Mouse (Mus musculus): ENCODE measurements around the gene 1110032A03Rik.

DNA sequence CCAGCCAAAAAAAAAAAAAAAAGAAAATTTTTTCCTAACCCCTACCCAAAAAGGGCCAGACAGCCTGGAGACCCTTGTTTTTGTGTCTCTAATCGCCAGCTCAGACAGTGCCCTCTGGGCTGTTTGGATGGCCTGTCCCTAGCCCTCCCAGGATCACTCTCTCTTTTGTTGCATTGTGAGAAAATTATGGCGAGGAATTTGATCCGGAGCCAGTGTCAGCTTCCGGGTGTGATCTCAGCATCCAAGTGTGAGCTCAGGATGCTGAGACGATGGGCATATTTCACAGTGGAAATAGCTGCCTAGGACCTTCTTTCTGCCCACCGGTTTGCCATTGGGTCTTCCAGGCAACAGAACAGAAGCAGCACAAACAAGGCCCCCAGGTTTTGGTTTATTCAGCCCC, 24.6 kb downstream of the 1110032A03Rik start:
- TF ChIP-seq POLR2A (IDR thresholded peaks at IDR 0.05; ENCODE audit: extremely low read depth, insufficient read depth, low read length), result no peak
- no peak for TF ChIP-seq CTCF (IDR thresholded peaks at IDR 0.05; ENCODE audit: low read depth, low read length)

Data from liver, adult 2 months (tissue).